Mouse (Mus musculus): ENCODE results near the gene Tab1.

DNA sequence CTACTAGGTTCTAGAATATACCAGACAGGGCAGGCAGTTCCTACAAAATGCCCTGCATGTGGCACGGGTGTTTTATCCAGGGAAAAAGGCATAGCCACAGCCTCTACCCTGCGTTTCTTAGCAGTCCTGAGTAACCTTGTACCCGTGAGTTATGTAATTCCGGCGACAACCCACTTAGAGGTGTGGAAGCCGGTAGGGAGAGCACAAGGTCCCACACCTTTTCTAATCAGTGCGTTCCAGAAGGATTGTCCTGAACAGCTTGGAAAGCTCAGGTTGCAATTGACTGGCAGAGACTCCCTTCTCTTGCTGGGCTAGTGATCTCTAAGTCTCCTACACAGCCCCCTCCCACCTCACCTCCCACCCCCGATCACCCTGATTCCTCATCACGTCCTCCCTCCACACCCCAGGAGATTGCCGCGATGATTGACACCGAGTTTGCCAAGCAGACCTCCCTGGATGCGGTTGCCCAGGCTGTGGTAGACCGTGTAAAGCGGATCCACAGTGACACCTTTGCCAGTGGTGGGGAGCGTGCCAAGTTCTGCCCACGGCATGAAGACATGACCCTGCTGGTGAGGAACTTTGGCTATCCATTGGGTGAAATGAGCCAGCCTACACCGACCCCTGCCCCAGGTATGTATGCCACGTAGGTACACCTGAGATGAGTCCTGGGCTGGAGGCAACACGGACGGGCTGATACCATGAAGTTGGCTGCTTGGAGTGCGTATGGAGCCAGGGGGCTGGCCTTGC lies 24.4 kb downstream of the Tab1 start:
- TF ChIP-seq MAX (IDR thresholded peaks at IDR 0.05; ENCODE audit: low read length) = no peak
- TF ChIP-seq POLR2A (IDR thresholded peaks at IDR 0.05; ENCODE audit: low read depth, low read length) = no peak
- TF ChIP-seq ZC3H11A (IDR thresholded peaks at IDR 0.05; ENCODE audit: low read depth, low read length) = no peak
- no peak for TF ChIP-seq POLR2AphosphoS2 (IDR thresholded peaks at IDR 0.05; ENCODE audit: low read depth, low read length)
- TF ChIP-seq ZMIZ1 (IDR thresholded peaks at IDR 0.05; ENCODE audit: low read depth, low read length) = no peak
- TF ChIP-seq JUN (IDR thresholded peaks at IDR 0.05; ENCODE audit: insufficient read depth, low read depth, low read length) = no peak
- no peak for TF ChIP-seq CTCF (conservative IDR thresholded peaks at IDR 0.05 in 1 of 2, IDR thresholded peaks at IDR 0.05 in 1 of 2; ENCODE audit: low read depth in 2 of 2, low read length in 2 of 2)
- TF ChIP-seq GABPA (IDR thresholded peaks at IDR 0.05; ENCODE audit: insufficient replicate concordance, low read depth, low read length) = no peak

All from CH12.LX (cell line).